Mouse (Mus musculus) CH12.LX (cell line): ENCODE measurements around the gene Gm6583.

Experiments used
- POLR2A ChIP-seq: IDR thresholded peaks from 2 replicates; pipeline ENCODE4 v1.6.1; 2011; ENCODE audit warnings: low read depth, mild to moderate bottlenecking, improper control_type of control experiment, low read length
- ZMIZ1 ChIP-seq: IDR thresholded peaks from 2 replicates; pipeline ENCODE4 v1.6.1; 2012; ENCODE audit warnings: low read depth, mild to moderate bottlenecking, inconsistent platforms, low read length, improper control_type of control experiment

DNA sequence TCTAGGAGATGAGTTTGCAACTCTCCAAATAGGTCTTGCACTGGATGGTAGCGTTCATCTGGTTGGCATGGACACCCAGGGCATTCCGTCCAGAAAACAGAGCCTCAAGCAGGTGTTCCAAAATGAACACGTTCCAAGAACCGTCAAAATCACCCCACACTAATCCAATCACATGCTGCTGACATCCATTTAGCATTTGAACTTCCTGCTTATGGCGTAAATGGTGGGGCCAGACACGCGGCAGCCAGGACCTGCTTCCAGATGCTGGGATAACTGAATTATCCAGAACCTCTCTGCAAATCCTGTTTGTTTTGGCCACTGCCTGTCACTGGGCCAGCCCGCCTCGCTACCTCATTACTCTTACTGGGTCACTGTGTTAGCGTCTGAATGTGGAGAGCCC lies 43.5 kb upstream of the Gm6583 start:
- TF ChIP-seq ZMIZ1 (no peak), POLR2A (no peak)
